27 mouse cellular contexts compared by ENCODE assay signal in the genomic region with DNA sequence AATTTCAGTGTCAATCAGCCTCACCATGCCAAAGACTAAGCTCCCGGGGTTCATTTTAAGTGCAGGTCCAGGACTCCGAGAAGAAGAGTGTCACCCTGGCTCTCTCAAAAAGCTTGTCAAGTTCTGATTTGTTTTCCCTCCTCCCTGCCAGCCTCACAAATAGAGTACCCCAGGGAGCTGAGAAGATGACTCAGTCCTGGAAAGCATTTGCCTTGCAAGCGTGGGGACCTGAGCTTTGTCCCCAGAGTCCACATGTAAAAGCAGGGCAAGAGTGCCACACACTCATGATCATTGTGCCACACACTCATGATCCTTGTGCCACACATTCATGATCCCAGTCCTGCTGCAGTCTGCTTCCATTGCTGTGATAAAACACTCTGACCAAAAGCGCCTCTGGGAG.
DNase-seq lines count a peak whose midpoint lies in the region; ATAC-seq lines count a peak whose summit lies in the region.
"Had no signal": no experiment of that assay in that cellular context is flagged by ENCODE, and none has a peak within 500 bp of the region (broad histone marks: within the 10 kb centered on the region; RNA-seq: fewer than 3 reads in every experiment).

No protein-coding gene starts in this region.

- no peak overlapping the region for H3K4me2 ChIP-seq in forebrain, embryonic 11.5 days (ENCODE audit: low read depth, low read length, severe bottlenecking)
- H3K4me2 ChIP-seq: embryonic facial prominence, embryonic 12.5 days; embryonic facial prominence, embryonic 15.5 days; forebrain, embryonic 13.5 days; heart, embryonic 12.5 days; heart, embryonic 15.5 days; hindbrain, embryonic 13.5 days; intestine, embryonic 15.5 days had no signal

- 71% methylated on average over 4 of the region's 4 CpGs for whole genome bisulfite sequencing in forebrain, embryonic 10.5 days
- 70% methylated on average over 4 of the region's 4 CpGs for WGBS in forebrain, embryonic 11.5 days
- 69% methylated on average over 4 of the region's 4 CpGs for WGBS in embryonic facial prominence, embryonic 10.5 days

- no peaks in the 10 kb centered on the region for H3K27me3 ChIP-seq in forebrain, embryonic 10.5 days (ENCODE audit: poor library complexity, severe bottlenecking)
- no peaks in the 10 kb centered on the region for H3K27me3 ChIP-seq in forebrain, embryonic 11.5 days (ENCODE audit: control insufficient read depth, insufficient read depth, low read length)
- no peaks in the 10 kb centered on the region for H3K27me3 ChIP-seq in embryonic facial prominence, embryonic 10.5 days (replicated peaks; ENCODE audit: low read depth, poor library complexity, severe bottlenecking)
- H3K27me3 ChIP-seq: embryonic facial prominence, embryonic 12.5 days; embryonic facial prominence, embryonic 15.5 days; forebrain, embryonic 13.5 days; heart, embryonic 12.5 days; heart, embryonic 15.5 days; hindbrain, embryonic 13.5 days; intestine, embryonic 15.5 days; Patski had no signal

- H3K36me3 ChIP-seq in forebrain, embryonic 10.5 days (replicated peaks), result no peaks in the 10 kb centered on the region
- no peaks in the 10 kb centered on the region for H3K36me3 ChIP-seq in forebrain, embryonic 11.5 days (ENCODE audit: control insufficient read depth, insufficient read depth, low read length)
- no peaks in the 10 kb centered on the region for H3K36me3 ChIP-seq in embryonic facial prominence, embryonic 10.5 days (replicated peaks)
- H3K36me3 ChIP-seq: embryonic facial prominence, embryonic 12.5 days; embryonic facial prominence, embryonic 15.5 days; heart, embryonic 12.5 days; heart, embryonic 15.5 days; hindbrain, embryonic 10.5 days; hindbrain, embryonic 13.5 days; intestine, embryonic 15.5 days had no signal

- no peaks in the 10 kb centered on the region for H3K9me3 ChIP-seq in forebrain, embryonic 10.5 days
- no peaks in the 10 kb centered on the region for H3K9me3 ChIP-seq in forebrain, embryonic 11.5 days (ENCODE audit: control insufficient read depth, low read length)
- no peaks in the 10 kb centered on the region for H3K9me3 ChIP-seq in embryonic facial prominence, embryonic 10.5 days
- H3K9me3 ChIP-seq: embryonic facial prominence, embryonic 12.5 days; embryonic facial prominence, embryonic 15.5 days; forebrain, embryonic 13.5 days; heart, embryonic 12.5 days; heart, embryonic 15.5 days; hindbrain, embryonic 10.5 days; hindbrain, embryonic 13.5 days; intestine, embryonic 15.5 days had no signal

- no peak overlapping the region for H3K9ac ChIP-seq in forebrain, embryonic 11.5 days (ENCODE audit: low read length)
- H3K9ac ChIP-seq: embryonic facial prominence, embryonic 12.5 days; embryonic facial prominence, embryonic 15.5 days; forebrain, embryonic 13.5 days; heart, embryonic 12.5 days; heart, embryonic 15.5 days; hindbrain, embryonic 13.5 days; intestine, embryonic 15.5 days had no signal

- H3K4me1 ChIP-seq in forebrain, embryonic 10.5 days, result peaks cover 22% of the 10 kb centered on the region
- H3K4me1 ChIP-seq in forebrain, embryonic 11.5 days (replicated peaks; ENCODE audit: control insufficient read depth, insufficient read depth, low read length), result no peaks in the 10 kb centered on the region; the same call in 1 of the 2 replicates
- H3K4me1 ChIP-seq in embryonic facial prominence, embryonic 10.5 days, result peaks cover 25% of the 10 kb centered on the region
- H3K4me1 ChIP-seq: embryonic facial prominence, embryonic 12.5 days; heart, embryonic 12.5 days; heart, embryonic 15.5 days; intestine, embryonic 15.5 days had no signal

- ATAC-seq in forebrain, embryonic 11.5 days (replicated peaks; ENCODE audit: low FRiP score), result no peak
- ATAC-seq: CD4-positive, CD25-positive, alpha-beta regulatory T cell, adult 4 months; forebrain, embryonic 16.5 days; intestine, embryonic 15.5 days; Patski had no signal

- H3K4me3 ChIP-seq in forebrain, embryonic 10.5 days, result no peak overlapping the region
- H3K4me3 ChIP-seq in forebrain, embryonic 11.5 days (ENCODE audit: low read depth, low read length), result no peak overlapping the region
- no peak overlapping the region for H3K4me3 ChIP-seq in embryonic facial prominence, embryonic 10.5 days
- H3K4me3 ChIP-seq: embryonic facial prominence, embryonic 12.5 days; embryonic facial prominence, embryonic 15.5 days; forebrain, embryonic 13.5 days; heart, embryonic 12.5 days; heart, embryonic 15.5 days; hindbrain, embryonic 10.5 days; hindbrain, embryonic 13.5 days; intestine, embryonic 15.5 days had no signal

- no peak for DNase-seq in forebrain, embryonic 10.5 days (ENCODE audit: extremely low spot score, low spot score)
- no peak for DNase-seq in forebrain, embryonic 11.5 days (ENCODE audit: low spot score)
- peak; percentile 34 for DNase-seq in Muller cell, postnatal 12 days (ENCODE audit: inconsistent ontology term)
- DNase-seq in embryonic facial prominence, embryonic 10.5 days (ENCODE audit: low spot score), result no peak
- DNase-seq in gastrocnemius, postnatal 10 days, result no peak
- DNase-seq in left cerebral cortex, adult 9 months (ENCODE audit: low spot score in 2 of 2), result no peak
- DNase-seq: adrenal gland, adult 8-10 months; cerebellum, adult 11-12 months; cerebellum, adult 8-10 months; cerebellum, postnatal 10 days; cerebellum, postnatal 36 days; gastrocnemius, postnatal 14 days; heart, adult 11 months; heart, postnatal 10 days; heart, postnatal 36 days; kidney, adult 11 months had no signal

- H3K27ac ChIP-seq in forebrain, embryonic 10.5 days, result peak overlapping the region; percentile 56
- no peak overlapping the region for H3K27ac ChIP-seq in forebrain, embryonic 11.5 days (ENCODE audit: low read depth, low read length)
- H3K27ac ChIP-seq in embryonic facial prominence, embryonic 10.5 days (replicated peaks), result 0 out of 2 replicates have a peak overlapping the region, but pooled peaks have one; percentile 10
- H3K27ac ChIP-seq: embryonic facial prominence, embryonic 12.5 days; embryonic facial prominence, embryonic 15.5 days; forebrain, embryonic 13.5 days; heart, embryonic 15.5 days; hindbrain, embryonic 10.5 days; hindbrain, embryonic 13.5 days; intestine, embryonic 15.5 days had no signal
